Mouse (Mus musculus) ES-E14 (cell line): Measurements from ENCODE around the gene Olfr1357.

Experiments
- HCFC1 ChIP-seq: IDR thresholded peaks from 2 replicates; pipeline ENCODE4 v1.6.1; 2012; ENCODE audit warnings: low read length, inconsistent platforms, borderline replicate concordance; ENCODE audit not compliant: insufficient read depth
- MAFK ChIP-seq: IDR thresholded peaks from 2 replicates; pipeline ENCODE4 v1.6.1; 2014; ENCODE audit warnings: mild to moderate bottlenecking, low read depth, low read length, inconsistent platforms; ENCODE audit not compliant: insufficient read depth
- ZC3H11A ChIP-seq: IDR thresholded peaks from 2 replicates; pipeline ENCODE4 v1.6.1; 2012; ENCODE audit warnings: low read depth, mild to moderate bottlenecking, inconsistent platforms, low read length, borderline replicate concordance
- ZNF384 ChIP-seq: IDR thresholded peaks from 2 replicates; pipeline ENCODE4 v1.6.1; 2012; ENCODE audit warnings: low read depth, low read length, inconsistent platforms

- TF ChIP-seq ZNF384 (no peak), MAFK (no peak), HCFC1 (no peak), ZC3H11A (no peak)
Observed at GRCm38 (mm10) chr10:78661198-78661597, 43.3 kb upstream of the Olfr1357 start.
